Mouse (Mus musculus): ENCODE results near the gene Krt76. TPM values are rescaled to one million over a fixed set of nuclear protein-coding genes. Genes with fewer than 3 reads are reported as not detected.

The Krt76 gene
- total RNA-seq, 2 experiments from 2014 or later, result not detected

GRCm38 (mm10) chr15:101860421-101861130 is 32.1 kb downstream of the Krt76 start:
- DNase-seq, result peak in 1 of 2 experiments; percentile 21

GRCm38 (mm10) chr15:101859735-101860170 is 33.0 kb downstream of the Krt76 start:
- DNase-seq, result peak; percentile 52 to 67

- no peak for DNase-seq
These were observed 33.9 kb downstream of the Krt76 start for GRCm38 (mm10) chr15:101858673-101859425.

- DNase-seq, result no peak
These were observed 36.0 kb downstream of the Krt76 start for GRCm38 (mm10) chr15:101856696-101857095.

- no peak for DNase-seq
These were observed 37.0 kb downstream of the Krt76 start for GRCm38 (mm10) chr15:101855732-101856131.

GRCm38 (mm10) chr15:101854294-101854693 is 38.4 kb downstream of the Krt76 start:
- no peak for DNase-seq

- DNase-seq, result no peak
These were observed 40.1 kb downstream of the Krt76 start for GRCm38 (mm10) chr15:101852571-101852970.

GRCm38 (mm10) chr15:101850694-101851093 is 42.0 kb downstream of the Krt76 start, which contains the start of gene Krt1:
Krt1 (minus strand) TSS chr15:101850794.
- DNase-seq, result no peak

GRCm38 (mm10) chr15:101845971-101846403 is 46.7 kb downstream of the Krt76 start:
- DNase-seq, result peak; percentile 69 to 70

GRCm38 (mm10) chr15:101843192-101843591 is 49.5 kb downstream of the Krt76 start:
- DNase-seq, result no peak

GRCm38 (mm10) chr15:101834784-101835328 is 57.9 kb downstream of the Krt76 start:
- no peak for DNase-seq

Small RNA genes lying within 50 kb of the gene (microRNA-seq; reads per million reads assigned to microRNA genes)
- gene Gm44356, result not detected

Other genes starting within 250 kb of the Krt76 start
- not detected for gene Gm5478, start 245.5 kb downstream of the Krt76 start, total RNA-seq (2021)
- gene Krt6b, start 212.6 kb downstream of the Krt76 start, total RNA-seq (2021), result not detected
- not detected for gene Krt6a, start 198.6 kb downstream of the Krt76 start, total RNA-seq (2021)
- gene Krt5, start 180.0 kb downstream of the Krt76 start, total RNA-seq (2021), result not detected
- not detected for gene Krt71, start 149.8 kb downstream of the Krt76 start, total RNA-seq (2021)
- gene Krt72, start 106.5 kb downstream of the Krt76 start, total RNA-seq (2021), result not detected
- not detected for gene Krt73, start 90.6 kb downstream of the Krt76 start, total RNA-seq (2021)
- gene Krt2, start 74.8 kb downstream of the Krt76 start, total RNA-seq (2021), result not detected
- gene Krt1, start 42.1 kb downstream of the Krt76 start, total RNA-seq (2021), result under 1 TPM; 0.10 to 0.20 TPM
- not detected for gene Krt77, start 23.2 kb downstream of the Krt76 start, total RNA-seq (2021)
- gene Krt4, start 31.8 kb upstream of the Krt76 start, total RNA-seq (2021), result not detected
- gene Krt79, start 47.4 kb upstream of the Krt76 start, total RNA-seq (2021), result 1 to 10 TPM in 1 of 2 experiments, under 1 TPM in 1; 0.99 to 1.5 TPM
- not detected for gene Krt78, start 61.4 kb upstream of the Krt76 start, total RNA-seq (2021)
- gene Krt8, start 111.6 kb upstream of the Krt76 start, total RNA-seq (2021), result 1 to 10 TPM in 1 of 2 experiments, under 1 TPM in 1; 0.46 to 1.9 TPM
- 1 to 10 TPM in 1 of 2 experiments, under 1 TPM in 1; 0.76 to 3.3 TPM for gene Krt18, start 135.3 kb upstream of the Krt76 start, total RNA-seq (2021)
- gene Eif4b, start 180.9 kb upstream of the Krt76 start, total RNA-seq (2021), result 100 to 1,000 TPM; 225 to 261 TPM
- 10 to 100 TPM; 68.4 to 87.6 TPM for gene Tns2, start 207.5 kb upstream of the Krt76 start, total RNA-seq (2021)
- 10 to 100 TPM; 34.4 to 42.4 TPM for gene Spryd3, start 243.3 kb upstream of the Krt76 start, total RNA-seq (2021)